Mouse (Mus musculus): ENCODE data around the gene Irf7. TPM values are rescaled to one million over a fixed set of nuclear protein-coding genes. Genes with fewer than 3 reads are reported as not detected.
"Not testable (repeated sequence)": the region's sequence is repeated elsewhere in the genome, so short reads cannot be mapped to it uniquely, and the experiment has no call there.

Gene Irf7
- polyA plus RNA-seq, 1 experiment from 2014 or later: 1.8 TPM

DNA sequence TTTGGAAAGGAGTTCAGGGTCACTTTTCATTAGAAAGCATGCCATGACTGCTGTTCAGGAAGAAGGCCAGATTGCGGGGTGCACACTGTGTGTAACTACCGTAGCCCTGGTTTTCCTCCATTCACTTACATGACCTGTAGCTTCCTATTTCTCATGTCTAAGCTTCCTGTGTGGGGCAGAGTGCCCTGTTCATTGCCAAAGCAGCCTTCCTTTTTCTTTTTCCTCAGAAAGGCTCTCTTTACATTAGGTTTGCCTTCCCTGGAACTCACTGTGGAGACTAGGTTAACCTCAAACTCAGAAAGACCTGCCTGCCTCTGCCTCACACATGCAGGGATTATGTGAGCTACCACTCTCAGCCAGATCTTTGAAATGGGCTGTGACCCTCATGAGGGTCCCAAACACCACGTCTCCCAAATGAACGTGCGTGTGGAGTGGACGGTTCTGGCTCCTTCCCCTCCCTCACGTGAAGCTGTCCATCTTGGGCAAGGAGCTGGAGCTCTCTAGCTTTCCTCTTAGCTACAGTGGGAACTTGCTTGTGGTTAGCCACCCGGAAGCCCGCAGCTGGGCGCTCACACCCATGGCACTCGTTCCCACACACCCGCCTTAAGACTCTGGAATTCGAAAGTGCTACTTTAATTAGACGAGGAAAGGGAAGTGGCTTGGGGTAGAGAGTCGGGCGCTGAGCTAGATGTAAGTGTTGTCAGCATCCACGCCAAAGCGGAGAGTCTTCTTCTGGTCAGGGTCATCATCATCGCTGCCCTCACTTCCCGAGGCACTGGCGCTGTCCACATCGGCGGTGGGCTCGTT, 2.4 kb upstream of the Irf7 start:
- no peak overlapping the region for H3K9ac ChIP-seq
- H3K9me3 ChIP-seq: no peaks in the 10 kb centered on the region
- peaks cover 19% of the 10 kb centered on the region for H3K4me1 ChIP-seq
- no peak overlapping the region for H3K27ac ChIP-seq
- H3K4me3 ChIP-seq: no peak overlapping the region
- WGBS: 72% methylated on average over 24 of the region's 24 CpGs
- no peaks in the 10 kb centered on the region for H3K27me3 ChIP-seq
- H3K36me3 ChIP-seq: peaks cover 9% of the 10 kb centered on the region
- no peak overlapping the region; the same call in 1 of the 2 replicates for H3K4me2 ChIP-seq (replicated peaks)
- no peak for ATAC-seq (ENCODE audit: low FRiP score, low read depth)

DNA sequence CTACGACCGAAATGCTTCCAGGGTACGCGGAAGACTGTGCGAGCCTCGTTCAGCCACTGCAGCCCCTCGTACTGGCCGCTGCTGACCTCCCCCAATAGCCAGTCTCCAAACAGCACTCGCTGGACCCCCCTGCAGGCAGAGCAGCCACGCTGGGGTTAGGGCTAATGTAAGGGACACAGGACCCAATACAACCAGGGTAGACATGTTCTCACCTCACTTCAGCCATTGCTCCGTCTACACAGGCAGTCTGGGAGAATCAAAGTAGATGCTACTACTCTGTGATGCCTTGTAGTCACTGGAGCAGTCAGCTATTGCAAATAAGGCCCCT, 906 bp downstream of the Irf7 start:
- no peak overlapping the region; the same call in 1 of the 2 replicates for H3K27ac ChIP-seq
- no peaks in the 10 kb centered on the region for H3K27me3 ChIP-seq
- ATAC-seq (ENCODE audit: low FRiP score, low read depth): no peak
- 37% methylated on average over 11 of the region's 11 CpGs for WGBS
- peaks cover 19% of the 10 kb centered on the region for H3K4me1 ChIP-seq
- H3K9me3 ChIP-seq: no peaks in the 10 kb centered on the region
- no peak overlapping the region for H3K9ac ChIP-seq
- H3K36me3 ChIP-seq: peaks cover 42% of the 10 kb centered on the region
- H3K4me2 ChIP-seq (replicated peaks): peak overlapping the region; percentile 84
- H3K4me3 ChIP-seq: peak overlapping the region; percentile 50; the same call in 1 of the 2 replicates

DNA sequence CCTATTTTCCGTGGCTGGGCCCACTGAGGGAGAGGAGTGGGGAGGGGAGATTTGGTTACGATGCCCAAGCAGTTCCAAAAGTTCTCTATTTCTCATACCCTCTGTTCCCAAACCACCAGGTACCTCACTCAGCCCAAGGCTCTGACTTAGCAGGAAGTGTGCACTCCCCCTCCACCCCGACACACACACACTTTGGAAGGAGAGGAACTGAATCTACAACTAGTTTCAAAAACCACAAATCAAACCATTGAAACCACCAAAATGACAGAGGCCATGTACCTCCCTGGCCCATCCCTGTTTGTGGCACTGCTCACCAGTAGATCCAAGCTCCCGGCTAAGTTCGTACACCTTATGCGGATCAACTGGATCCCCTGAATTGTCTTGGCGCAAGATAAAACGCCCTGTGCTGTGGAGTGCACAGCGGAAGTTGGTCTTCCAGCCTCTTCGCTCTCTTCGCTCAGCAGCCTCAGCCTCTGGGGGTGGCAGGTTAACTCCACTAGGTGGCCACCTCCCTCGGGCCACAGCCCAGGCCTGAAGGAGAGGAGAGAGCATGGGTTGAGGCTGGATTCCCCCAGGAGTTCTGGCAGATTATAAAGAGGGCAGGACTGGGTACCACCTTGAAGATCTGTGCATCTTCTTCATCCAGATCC, 1.4 kb downstream of the Irf7 start:
- 0 out of 2 replicates have a peak, but pooled peaks have one; percentile 16 for ATAC-seq (ENCODE audit: low FRiP score, low read depth)

DNA sequence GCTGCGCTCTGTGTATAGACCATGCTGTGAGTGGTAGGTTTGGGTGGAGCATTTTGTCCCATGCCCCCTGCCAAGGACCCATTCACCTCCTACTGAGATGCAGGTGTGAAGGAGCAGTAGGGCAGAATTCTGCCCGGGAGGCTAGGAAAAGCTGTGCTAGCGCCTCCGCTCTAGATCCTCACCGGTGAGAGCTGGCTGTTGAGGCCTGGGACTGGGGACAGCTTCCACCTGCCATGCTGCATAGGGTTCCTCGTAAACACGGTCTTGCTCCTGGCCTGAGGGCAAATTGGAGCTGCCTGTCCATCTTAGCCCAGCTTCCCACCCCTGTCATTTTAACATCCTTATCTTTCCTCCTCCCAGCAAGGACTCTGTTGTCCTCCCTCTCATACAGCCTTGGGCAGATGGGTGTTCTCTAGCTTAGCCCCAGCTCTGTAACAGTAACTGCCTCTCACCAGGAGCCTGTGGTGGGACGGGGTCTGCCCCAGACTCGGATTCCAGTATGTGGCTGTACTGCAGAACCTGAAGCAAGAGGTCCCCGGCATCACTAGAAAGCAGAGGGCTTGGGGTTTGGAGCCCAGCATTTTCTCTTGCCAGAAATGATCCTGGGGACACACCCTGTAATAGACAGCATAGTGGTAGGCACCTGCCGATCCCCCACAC, 2.1 kb downstream of the Irf7 start:
- Histone ChIP-seq H3K36me3 (peaks cover 54% of the 10 kb centered on the region), H3K9me3 (no peaks in the 10 kb centered on the region), H3K27ac (no peak overlapping the region), H3K4me2 (replicated peaks) (no peak overlapping the region), H3K27me3 (no peaks in the 10 kb centered on the region), H3K4me1 (peaks cover 19% of the 10 kb centered on the region), H3K9ac (no peak overlapping the region), H3K4me3 (no peak overlapping the region)
- WGBS: 68% methylated on average over 11 of the region's 11 CpGs
- ATAC-seq (ENCODE audit: low FRiP score, low read depth): no peak

More for the DNA sequence above, 1.4 kb downstream of the Irf7 start:
- Histone ChIP-seq H3K9ac (0 out of 2 replicates have a peak overlapping the region, but pooled peaks have one; percentile 13), H3K9me3 (no peaks in the 10 kb centered on the region), H3K4me3 (no peak overlapping the region), H3K4me2 (replicated peaks) (peak overlapping the region; percentile 84), H3K27ac (no peak overlapping the region), H3K36me3 (peaks cover 46% of the 10 kb centered on the region), H3K4me1 (peaks cover 19% of the 10 kb centered on the region), H3K27me3 (no peaks in the 10 kb centered on the region)
- whole genome bisulfite sequencing: 33% methylated on average over 12 of the region's 12 CpGs

DNA sequence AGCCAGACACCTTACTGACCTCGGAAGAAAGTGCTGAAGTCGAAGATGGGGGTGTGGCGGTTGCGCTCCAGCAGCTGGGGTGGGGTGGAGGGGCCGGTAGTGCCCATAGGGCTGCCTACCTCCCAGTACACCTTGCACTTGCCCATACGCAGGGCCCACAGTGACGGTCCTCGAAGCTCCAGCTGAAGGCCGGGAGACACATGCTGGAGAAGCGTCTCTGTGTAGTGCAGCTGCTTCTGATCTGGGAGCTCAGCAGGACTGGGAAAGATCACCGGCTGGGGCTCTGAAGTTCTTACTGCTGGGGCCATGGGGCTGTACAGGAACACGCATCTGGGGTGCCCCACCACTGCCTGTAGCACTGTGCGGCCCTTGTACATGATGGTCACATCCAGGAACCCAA, 2.6 kb downstream of the Irf7 start:
- H3K4me2 ChIP-seq (replicated peaks): no peak overlapping the region
- peaks cover 19% of the 10 kb centered on the region for H3K4me1 ChIP-seq
- H3K9ac ChIP-seq: no peak overlapping the region
- ATAC-seq (ENCODE audit: low FRiP score, low read depth): no peak
- H3K9me3 ChIP-seq: no peaks in the 10 kb centered on the region
- H3K4me3 ChIP-seq: no peak overlapping the region
- WGBS: 84% methylated on average over 13 of the region's 13 CpGs
- no peak overlapping the region for H3K27ac ChIP-seq
- no peaks in the 10 kb centered on the region for H3K27me3 ChIP-seq
- peaks cover 59% of the 10 kb centered on the region for H3K36me3 ChIP-seq

DNA sequence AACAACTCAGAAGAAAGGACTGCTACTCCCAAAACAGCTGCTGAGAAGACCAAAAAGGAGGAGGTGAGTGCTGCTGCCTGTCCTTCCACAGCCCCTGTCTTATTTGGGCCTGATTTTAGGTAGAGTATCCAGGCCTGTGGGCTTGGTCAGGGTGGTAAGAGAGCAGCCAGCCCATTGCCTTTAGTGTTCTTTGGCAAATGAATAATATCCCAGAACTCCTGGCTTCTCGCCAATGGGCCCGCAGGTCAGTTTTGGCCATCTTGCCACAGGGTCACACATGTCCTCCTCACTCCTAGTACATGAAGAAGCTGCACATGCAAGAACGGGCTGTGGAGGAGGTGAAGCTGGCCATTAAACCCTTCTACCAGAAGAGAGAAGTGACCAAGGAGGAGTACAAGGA, 4.8 kb downstream of the Irf7 start:
- Histone ChIP-seq H3K27ac (no peak overlapping the region), H3K9me3 (no peaks in the 10 kb centered on the region), H3K4me3 (no peak overlapping the region), H3K9ac (no peak overlapping the region), H3K36me3 (peaks cover 80% of the 10 kb centered on the region), H3K27me3 (no peaks in the 10 kb centered on the region), H3K4me1 (peaks cover 17% of the 10 kb centered on the region), H3K4me2 (replicated peaks) (no peak overlapping the region)
- WGBS: 88% methylated on average over 3 of the region's 3 CpGs
- no peak for ATAC-seq (ENCODE audit: low FRiP score, low read depth)

DNA sequence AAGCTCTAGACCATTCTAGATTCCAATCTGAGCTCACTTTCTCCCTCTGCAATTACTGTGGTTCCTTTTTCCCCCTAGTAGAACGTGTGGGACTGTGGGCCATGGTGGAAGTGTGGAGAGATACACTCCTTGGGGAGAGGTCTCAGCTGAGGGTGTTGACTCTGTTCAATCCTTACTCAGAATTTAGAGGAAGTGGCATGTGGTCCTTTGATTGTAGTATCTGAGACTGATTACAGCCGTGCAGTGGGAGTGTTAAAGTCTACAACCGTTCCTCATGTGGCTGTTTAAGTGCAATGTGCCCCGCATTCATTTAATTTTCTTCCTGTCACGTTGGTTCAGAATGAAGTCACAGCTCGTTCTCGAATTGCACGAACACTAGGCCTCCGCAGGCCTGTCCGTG, 10.1 kb downstream of the Irf7 start:
- H3K36me3 ChIP-seq: peaks cover 93% of the 10 kb centered on the region

DNA sequence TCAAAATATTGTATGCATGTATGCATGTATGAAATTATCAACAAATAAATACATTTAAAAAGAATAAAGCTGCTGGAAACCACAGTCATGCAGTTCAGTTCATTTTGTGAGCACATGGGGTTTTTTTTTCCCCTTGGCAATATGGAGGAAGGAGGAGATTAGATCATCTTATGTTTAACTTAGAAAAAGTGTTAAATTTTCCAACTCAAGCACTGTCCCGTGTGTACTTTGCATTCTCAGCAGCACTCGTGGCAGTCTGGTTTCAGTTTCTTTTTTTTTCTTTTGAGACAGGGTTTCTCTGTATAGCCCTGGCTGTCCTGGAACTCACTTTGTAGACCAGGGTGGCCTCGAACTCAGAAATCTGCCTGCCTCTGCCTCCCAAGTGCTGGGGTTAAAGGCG, 15.8 kb downstream of the Irf7 start:
- H3K36me3 ChIP-seq: peaks cover 94% of the 10 kb centered on the region
- ATAC-seq (ENCODE audit: low FRiP score, low read depth): not testable (repeated sequence)
- 89% methylated on average over 4 of the region's 4 CpGs for WGBS

More for the DNA sequence above, 10.1 kb downstream of the Irf7 start:
- Histone ChIP-seq H3K27me3 (no peaks in the 10 kb centered on the region), H3K4me3 (no peak overlapping the region), H3K4me2 (replicated peaks) (no peak overlapping the region), H3K27ac (no peak overlapping the region), H3K9me3 (no peaks in the 10 kb centered on the region), H3K9ac (no peak overlapping the region), H3K4me1 (no peaks in the 10 kb centered on the region)
- WGBS: 94% methylated on average over 10 of the region's 10 CpGs
- ATAC-seq (ENCODE audit: low FRiP score, low read depth): no peak

DNA sequence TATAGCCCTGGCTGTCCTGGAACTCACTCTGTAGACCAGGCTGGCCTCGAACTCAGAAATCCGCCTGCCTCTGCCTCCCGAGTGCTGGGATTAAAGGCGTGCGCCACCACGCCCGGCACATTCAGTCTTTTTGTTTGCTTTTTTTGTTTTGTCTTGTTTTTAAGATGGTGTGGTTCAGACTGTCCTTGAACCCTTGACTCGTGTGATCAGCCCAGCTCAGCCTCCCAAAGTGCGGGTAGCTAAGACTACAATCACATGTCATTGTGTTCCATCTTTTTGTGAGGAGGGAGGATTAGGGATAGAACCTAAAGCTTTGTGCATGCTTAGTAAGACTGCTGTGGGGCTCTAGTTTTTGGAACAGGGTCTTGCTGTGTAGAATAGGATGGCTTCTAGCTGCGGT, 34.7 kb downstream of the Irf7 start:
- Histone ChIP-seq H3K4me2 (replicated peaks) (no peak overlapping the region), H3K4me1 (peaks cover 15% of the 10 kb centered on the region), H3K36me3 (peaks cover 58% of the 10 kb centered on the region), H3K9ac (no peak overlapping the region), H3K27ac (no peak overlapping the region), H3K4me3 (no peak overlapping the region), H3K9me3 (no peaks in the 10 kb centered on the region), H3K27me3 (no peaks in the 10 kb centered on the region)
- no peak for ATAC-seq (ENCODE audit: low FRiP score, low read depth)
- 93% methylated on average over 9 of the region's 10 CpGs for WGBS

More for the DNA sequence above, 15.8 kb downstream of the Irf7 start:
- not testable (repeated sequence) for H3K4me1 ChIP-seq; H3K9ac ChIP-seq; H3K27me3 ChIP-seq; H3K4me2 ChIP-seq (replicated peaks); H3K27ac ChIP-seq; H3K4me3 ChIP-seq; H3K9me3 ChIP-seq

DNA sequence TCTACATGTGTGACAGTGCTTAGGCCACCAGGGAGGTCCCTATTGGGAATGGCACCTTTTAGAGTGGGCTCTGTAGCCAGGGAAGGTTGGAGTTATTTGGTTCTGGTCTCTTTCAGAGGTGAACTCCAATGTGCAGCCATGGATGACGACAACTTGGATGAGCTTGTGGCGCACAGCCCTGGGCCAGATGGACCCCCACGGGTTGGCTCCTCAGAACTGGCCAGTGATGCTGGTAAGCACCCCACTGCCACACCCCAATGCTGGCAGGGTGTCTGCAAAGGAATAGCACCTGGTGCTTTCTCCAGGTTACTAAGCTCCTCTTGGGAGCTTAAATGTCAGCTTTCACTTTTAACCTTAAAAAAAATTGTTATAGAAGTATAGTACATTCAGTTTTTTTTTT, 35.2 kb downstream of the Irf7 start:
- WGBS: 98% methylated on average over 3 of the region's 3 CpGs
- no peak for ATAC-seq (ENCODE audit: low FRiP score, low read depth)
- no peak overlapping the region for H3K9ac ChIP-seq
- H3K27ac ChIP-seq: no peak overlapping the region
- H3K36me3 ChIP-seq: peaks cover 55% of the 10 kb centered on the region
- H3K4me1 ChIP-seq: peaks cover 15% of the 10 kb centered on the region
- no peak overlapping the region for H3K4me2 ChIP-seq (replicated peaks)
- no peaks in the 10 kb centered on the region for H3K9me3 ChIP-seq
- no peak overlapping the region for H3K4me3 ChIP-seq
- no peaks in the 10 kb centered on the region for H3K27me3 ChIP-seq

DNA sequence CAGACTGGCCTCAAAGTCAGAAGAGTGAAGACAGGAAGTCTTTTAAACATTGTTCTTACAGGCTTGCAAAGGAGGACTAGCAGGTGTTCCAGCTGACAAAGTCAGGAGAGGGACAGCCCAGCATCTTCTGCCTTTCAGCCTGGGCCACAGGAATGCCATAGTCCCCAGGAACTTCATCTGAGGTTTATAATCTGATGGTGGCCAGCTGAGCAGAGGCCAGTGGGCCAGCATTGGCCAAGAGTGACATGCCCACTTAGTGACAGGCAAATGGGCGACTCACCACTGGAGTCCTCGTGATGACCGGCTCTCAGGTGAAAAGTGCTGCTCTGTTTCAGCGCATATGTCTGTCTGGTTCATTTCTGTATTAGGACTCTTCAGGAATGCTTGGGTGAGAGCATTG, 35.7 kb downstream of the Irf7 start:
- ATAC-seq (ENCODE audit: low FRiP score, low read depth): no peak
- Histone ChIP-seq H3K36me3 (peaks cover 50% of the 10 kb centered on the region), H3K4me3 (no peak overlapping the region), H3K9me3 (no peaks in the 10 kb centered on the region), H3K27ac (no peak overlapping the region), H3K4me1 (peaks cover 15% of the 10 kb centered on the region), H3K9ac (peak overlapping the region; percentile 97; the same call in 1 of the 2 replicates), H3K4me2 (replicated peaks) (peak overlapping the region; percentile 93), H3K27me3 (no peaks in the 10 kb centered on the region)
- 93% methylated on average over 4 of the region's 4 CpGs for WGBS

DNA sequence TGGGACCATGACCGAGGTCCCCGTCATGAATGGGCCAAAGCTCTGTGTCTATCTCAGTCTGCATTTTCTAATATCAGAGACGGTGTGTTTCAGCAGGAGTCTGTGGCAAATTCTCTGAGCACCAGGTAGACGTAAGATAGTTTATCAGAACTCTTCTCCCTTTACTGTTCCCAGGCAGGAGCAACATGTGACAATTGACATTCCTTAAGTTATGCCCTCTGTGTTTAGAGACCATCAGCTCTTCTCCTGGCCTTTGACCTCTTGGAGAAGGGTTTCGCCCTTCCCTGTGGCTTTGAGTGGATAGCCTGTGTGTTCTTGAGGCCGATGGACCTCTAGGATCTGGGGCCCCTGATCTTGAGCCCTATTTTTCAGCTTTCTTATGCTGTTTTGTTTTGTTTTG, 36.6 kb downstream of the Irf7 start:
- WGBS: 65% methylated on average over 6 of the region's 6 CpGs
- ATAC-seq (ENCODE audit: low FRiP score, low read depth): no peak
- H3K27me3 ChIP-seq: no peaks in the 10 kb centered on the region
- peak overlapping the region; percentile 97 for H3K9ac ChIP-seq
- peaks cover 41% of the 10 kb centered on the region for H3K36me3 ChIP-seq
- H3K9me3 ChIP-seq: no peaks in the 10 kb centered on the region
- H3K4me1 ChIP-seq: peaks cover 15% of the 10 kb centered on the region
- H3K27ac ChIP-seq: no peak overlapping the region
- peak overlapping the region; percentile 93 for H3K4me2 ChIP-seq (replicated peaks)
- peak overlapping the region; percentile 99 for H3K4me3 ChIP-seq

Measured in limb, embryonic 13.5 days (tissue).